Mouse (Mus musculus): ENCODE data around the gene Morn1. TPM values are rescaled to one million over a fixed set of nuclear protein-coding genes. Genes with fewer than 3 reads are reported as not detected.

The Morn1 gene
- polyA plus RNA-seq, 1 experiment = 15.5 TPM

DNA sequence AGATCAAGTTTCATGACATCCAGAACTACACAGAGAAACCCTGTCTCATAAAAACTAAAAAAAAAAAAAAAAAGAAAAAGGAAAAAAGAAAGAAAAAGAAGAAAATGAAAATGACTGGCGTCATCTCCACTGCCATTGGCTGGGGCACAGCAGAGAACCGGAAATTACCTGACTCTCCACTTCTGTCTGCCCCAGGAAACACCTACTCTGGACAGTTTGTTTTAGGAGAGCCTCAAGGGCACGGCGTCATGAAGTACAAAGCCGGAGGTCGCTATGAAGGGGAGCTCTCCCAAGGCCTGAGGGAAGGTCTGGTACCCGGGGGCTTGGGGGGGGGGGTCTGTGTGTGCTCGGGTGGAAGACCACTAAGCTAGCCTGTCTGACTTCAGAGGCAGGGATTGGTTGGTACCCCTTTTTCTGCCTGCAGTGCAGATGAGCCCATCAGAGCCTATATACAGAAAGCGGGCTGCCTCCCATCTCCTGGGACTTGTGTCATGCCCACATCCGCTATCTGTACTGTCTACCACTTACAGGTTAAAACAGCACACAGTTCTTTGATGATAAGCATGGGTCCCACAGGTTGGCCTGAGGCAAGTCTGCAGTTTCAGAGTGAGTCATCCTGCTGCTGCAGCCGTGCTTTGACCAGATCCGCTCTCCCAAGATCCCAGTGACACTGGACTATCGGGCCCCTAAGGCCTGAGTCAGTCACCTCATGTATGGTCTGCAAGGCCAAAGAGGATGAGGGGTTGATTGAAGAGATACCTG, 4.5 kb downstream of the Morn1 start:
- DNase-seq = no peak
- H3K4me3 ChIP-seq (replicated peaks; ENCODE audit: extremely low read depth, low read depth, low read length) = no peak overlapping the region
- H3K4me1 ChIP-seq (ENCODE audit: control insufficient read depth, insufficient read depth, low read length) = peaks cover 3% of the 10 kb centered on the region; the same call in 1 of the 2 replicates
- no peak for TF ChIP-seq CTCF (IDR thresholded peaks at IDR 0.05; ENCODE audit: insufficient read depth, low read length)
- no peak for TF ChIP-seq POLR2A (IDR thresholded peaks at IDR 0.05; ENCODE audit: borderline replicate concordance, extremely low read depth, low read depth, low read length)
- 87% methylated on average over 13 of the region's 13 CpGs for WGBS

DNA sequence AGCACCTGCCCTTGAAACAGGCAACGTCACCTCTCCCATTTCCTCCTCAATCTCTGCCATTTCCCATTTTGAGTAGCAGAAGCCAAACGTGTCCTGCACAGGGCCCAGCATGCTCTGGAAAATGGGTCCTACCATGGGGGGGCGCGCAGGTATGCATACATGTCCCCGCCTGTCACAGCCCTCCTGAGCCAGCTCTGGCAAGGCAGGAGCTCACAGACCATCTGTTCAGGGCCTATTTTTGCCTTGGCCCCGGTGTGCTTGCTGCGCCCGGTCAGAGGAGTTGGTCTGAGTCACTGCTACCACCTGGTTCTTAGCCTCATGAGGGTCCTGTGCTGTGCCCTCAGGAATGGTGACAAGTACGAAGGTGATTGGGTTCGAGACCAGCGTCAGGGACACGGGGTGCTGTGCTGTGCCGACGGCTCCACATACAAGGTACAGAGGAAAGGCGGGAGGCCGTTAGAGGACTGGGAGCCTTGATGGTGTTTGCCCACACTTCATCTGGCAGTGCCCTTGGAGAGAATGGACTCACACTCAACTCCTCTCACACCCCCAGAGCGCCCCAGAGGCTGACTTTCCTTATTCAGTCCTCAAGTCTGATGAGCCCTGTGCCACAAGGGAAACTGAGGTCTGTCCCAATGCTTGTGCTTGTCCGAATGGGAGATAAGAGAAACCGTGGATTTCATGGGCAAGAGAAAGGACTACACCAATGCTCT, 6.5 kb downstream of the Morn1 start:
- WGBS = 89% methylated on average over 19 of the region's 19 CpGs
- no peak for DNase-seq
- Histone ChIP-seq H3K4me3 (replicated peaks; ENCODE audit: extremely low read depth, low read depth, low read length) (no peak overlapping the region), H3K4me1 (ENCODE audit: control insufficient read depth, insufficient read depth, low read length) (no peaks in the 10 kb centered on the region)
- TF ChIP-seq CTCF (IDR thresholded peaks at IDR 0.05; ENCODE audit: insufficient read depth, low read length) (no peak), POLR2A (IDR thresholded peaks at IDR 0.05; ENCODE audit: borderline replicate concordance, extremely low read depth, low read depth, low read length) (no peak)

DNA sequence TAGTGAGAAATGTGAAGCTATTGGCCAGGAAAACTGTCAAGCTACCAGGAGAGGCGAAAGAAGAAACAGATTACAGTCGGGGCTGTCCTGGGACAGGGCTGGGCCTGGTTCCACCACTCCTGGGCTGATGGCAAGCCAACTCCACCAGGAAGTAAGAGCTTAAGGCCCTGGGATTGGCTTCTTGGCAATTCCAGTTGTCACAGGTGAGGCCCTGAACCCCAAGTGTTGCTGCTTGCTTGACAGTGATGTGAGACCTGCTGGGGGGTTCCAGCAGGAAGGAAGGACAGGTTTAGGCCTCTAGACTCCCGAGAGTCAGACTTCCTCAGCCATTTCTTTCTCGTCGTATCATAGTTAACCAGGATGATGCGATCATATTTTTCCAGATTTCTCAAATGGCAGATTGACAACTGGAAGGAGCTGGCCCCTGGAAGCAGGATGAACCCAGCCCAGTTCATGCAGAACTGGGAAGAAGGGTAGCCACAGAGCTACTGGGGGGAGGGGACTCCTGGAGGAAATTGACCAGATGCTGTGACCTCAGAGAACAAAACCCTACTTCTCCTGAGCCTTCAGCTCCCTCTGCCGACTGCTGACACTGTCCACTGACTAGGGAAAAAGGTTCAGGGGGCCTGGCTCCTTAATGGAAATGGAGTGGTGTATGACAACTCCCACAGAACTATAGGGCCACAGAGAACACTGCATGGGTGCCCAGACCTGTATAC, 7.2 kb downstream of the Morn1 start:
- DNase-seq = no peak
- 80% methylated on average over 7 of the region's 7 CpGs for WGBS
- H3K4me3 ChIP-seq (replicated peaks; ENCODE audit: extremely low read depth, low read depth, low read length) = no peak overlapping the region
- TF ChIP-seq CTCF (IDR thresholded peaks at IDR 0.05; ENCODE audit: insufficient read depth, low read length) = no peak
- no peak for TF ChIP-seq POLR2A (IDR thresholded peaks at IDR 0.05; ENCODE audit: borderline replicate concordance, extremely low read depth, low read depth, low read length)
- no peaks in the 10 kb centered on the region for H3K4me1 ChIP-seq (ENCODE audit: control insufficient read depth, insufficient read depth, low read length)

DNA sequence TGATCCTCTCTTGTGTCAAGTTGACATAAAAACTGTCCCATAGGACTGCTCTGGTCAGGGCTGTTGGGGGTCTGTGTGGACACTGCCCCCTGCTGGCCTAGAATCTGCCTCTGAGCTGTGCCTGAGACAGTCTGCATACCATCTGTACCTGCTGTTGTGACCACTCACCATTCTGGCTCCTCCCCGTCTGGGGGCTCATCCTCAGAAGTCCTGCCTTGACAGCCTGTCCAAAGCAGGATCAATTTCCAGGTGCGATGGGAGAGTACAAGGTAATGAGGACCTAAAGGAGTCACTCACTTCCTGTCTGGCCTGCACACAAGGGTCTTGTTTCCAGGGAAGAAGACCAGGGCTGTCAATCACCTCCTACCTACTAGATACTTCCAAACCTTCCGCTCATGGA, 8.2 kb downstream of the Morn1 start:
- peak; percentile 53 for DNase-seq
- no peaks in the 10 kb centered on the region for H3K4me1 ChIP-seq (ENCODE audit: control insufficient read depth, insufficient read depth, low read length)
- no peak overlapping the region for H3K4me3 ChIP-seq (replicated peaks; ENCODE audit: extremely low read depth, low read depth, low read length)
- TF ChIP-seq CTCF (IDR thresholded peaks at IDR 0.05; ENCODE audit: insufficient read depth, low read length) (peak; percentile 61), POLR2A (IDR thresholded peaks at IDR 0.05; ENCODE audit: borderline replicate concordance, extremely low read depth, low read depth, low read length) (no peak)
- 64% methylated on average over 3 of the region's 3 CpGs for WGBS

DNA sequence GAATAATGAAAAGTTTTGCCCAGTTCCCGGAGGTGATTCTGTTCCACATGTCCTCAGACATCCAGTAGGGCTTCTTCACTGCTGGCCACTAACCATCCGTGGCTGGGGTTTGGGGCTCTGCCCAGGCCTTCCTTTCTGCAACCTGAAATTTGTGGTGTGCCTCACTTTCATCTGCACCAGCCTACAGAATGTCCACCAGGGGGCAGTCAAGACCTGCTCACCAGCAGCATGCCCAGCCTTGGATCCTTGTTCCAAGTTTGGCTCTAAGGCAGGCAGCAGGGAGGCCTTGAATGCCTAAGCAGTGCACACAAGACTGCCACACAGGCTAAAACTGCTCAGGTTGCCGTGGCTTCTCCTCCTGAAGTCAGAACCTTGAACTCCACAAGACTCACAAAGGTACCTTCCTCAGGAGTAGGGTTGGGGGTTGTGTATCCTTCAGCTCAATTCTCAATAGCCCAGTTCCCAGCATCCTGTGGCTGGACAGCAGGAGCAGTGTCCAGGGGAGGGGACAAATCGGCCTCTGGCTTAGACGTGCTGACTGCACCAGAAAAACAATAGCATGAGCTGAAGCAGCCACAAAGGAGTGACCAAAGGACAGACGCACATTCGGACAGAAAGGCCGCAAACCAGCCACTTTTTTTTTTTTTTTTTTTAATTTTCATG, 9.0 kb downstream of the Morn1 start:
- TF ChIP-seq POLR2A (IDR thresholded peaks at IDR 0.05; ENCODE audit: borderline replicate concordance, extremely low read depth, low read depth, low read length) = peak; percentile 21; the same call in 1 of the 2 replicates
- TF ChIP-seq CTCF (IDR thresholded peaks at IDR 0.05; ENCODE audit: insufficient read depth, low read length) = peak; percentile 97
- WGBS = 41% methylated on average over 8 of the region's 8 CpGs
- peak; percentile 74 for DNase-seq
- Histone ChIP-seq H3K4me1 (ENCODE audit: control insufficient read depth, insufficient read depth, low read length) (no peaks in the 10 kb centered on the region), H3K4me3 (replicated peaks; ENCODE audit: extremely low read depth, low read depth, low read length) (no peak overlapping the region)

DNA sequence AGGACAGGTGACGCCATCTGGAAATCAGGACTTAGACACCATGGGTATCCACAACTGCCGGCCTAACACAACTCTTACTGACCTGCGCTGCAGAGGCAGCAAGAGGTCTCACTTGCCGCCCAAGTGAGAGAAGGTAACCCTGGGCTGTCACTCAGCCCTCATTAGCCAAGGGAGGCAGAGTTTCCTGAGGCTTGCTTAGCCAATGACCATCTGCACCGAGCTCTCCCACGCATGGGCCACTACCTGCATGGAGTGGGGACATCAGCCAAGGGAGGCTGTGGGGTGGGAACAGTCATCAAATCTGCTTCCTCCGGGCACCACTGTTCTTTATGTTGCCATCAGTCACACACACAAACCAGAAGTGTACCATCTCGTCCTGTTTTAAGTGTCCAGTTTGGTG, 9.6 kb downstream of the Morn1 start:
- DNase-seq = no peak
- TF ChIP-seq POLR2A (IDR thresholded peaks at IDR 0.05; ENCODE audit: borderline replicate concordance, extremely low read depth, low read depth, low read length) = no peak
- TF ChIP-seq CTCF (IDR thresholded peaks at IDR 0.05; ENCODE audit: insufficient read depth, low read length) = no peak
- Histone ChIP-seq H3K4me1 (ENCODE audit: control insufficient read depth, insufficient read depth, low read length) (no peaks in the 10 kb centered on the region), H3K4me3 (replicated peaks; ENCODE audit: extremely low read depth, low read depth, low read length) (no peak overlapping the region)
- WGBS = 93% methylated on average over 8 of the region's 8 CpGs

DNA sequence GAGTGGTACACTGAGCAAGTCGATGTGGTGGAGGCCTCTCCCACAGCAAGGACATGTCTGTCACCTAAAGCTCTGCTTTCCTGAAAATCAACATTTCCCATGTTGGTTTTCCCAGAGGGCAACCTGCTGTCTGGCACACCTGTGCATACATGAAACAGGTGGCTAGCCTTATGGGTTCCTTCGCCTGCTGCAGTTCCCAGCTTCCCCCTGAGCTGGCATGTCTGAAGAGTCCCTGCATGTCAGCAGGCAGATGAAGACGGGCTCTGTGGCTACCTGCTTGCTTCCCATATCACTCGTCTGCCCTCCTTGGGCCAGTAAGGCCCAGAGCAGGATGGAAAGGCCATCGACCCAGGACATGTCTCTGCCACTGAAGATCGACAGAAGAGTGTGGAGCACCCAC, 11.1 kb downstream of the Morn1 start:
- 85% methylated on average over 6 of the region's 6 CpGs for WGBS
- H3K4me3 ChIP-seq (replicated peaks; ENCODE audit: extremely low read depth, low read depth, low read length) = no peak overlapping the region
- no peaks in the 10 kb centered on the region for H3K4me1 ChIP-seq (ENCODE audit: control insufficient read depth, insufficient read depth, low read length)
- TF ChIP-seq POLR2A (IDR thresholded peaks at IDR 0.05; ENCODE audit: borderline replicate concordance, extremely low read depth, low read depth, low read length) (no peak), CTCF (IDR thresholded peaks at IDR 0.05; ENCODE audit: insufficient read depth, low read length) (no peak)
- no peak for DNase-seq

DNA sequence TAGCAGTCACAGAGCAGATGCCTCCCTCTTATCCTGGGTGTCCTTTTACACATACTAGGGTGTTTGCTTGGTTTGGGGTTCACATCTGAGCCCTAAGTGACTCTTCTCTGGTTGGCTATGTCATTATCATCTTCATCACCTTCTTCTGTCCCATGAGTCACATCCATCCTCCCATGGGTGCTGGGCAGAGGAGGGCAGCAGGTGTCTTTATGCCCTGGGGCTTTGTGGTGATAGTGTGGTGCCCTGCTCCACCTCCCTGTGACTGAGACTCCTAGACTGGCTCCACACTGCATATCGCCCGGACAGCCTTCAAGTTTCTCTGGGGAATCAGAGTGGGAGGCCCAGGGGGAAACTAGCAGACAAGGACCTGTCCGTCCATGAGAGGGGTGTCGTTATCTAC, 12.2 kb downstream of the Morn1 start:
- no peaks in the 10 kb centered on the region for H3K4me1 ChIP-seq (ENCODE audit: control insufficient read depth, insufficient read depth, low read length)
- H3K4me3 ChIP-seq (replicated peaks; ENCODE audit: extremely low read depth, low read depth, low read length) = no peak overlapping the region
- TF ChIP-seq CTCF (IDR thresholded peaks at IDR 0.05; ENCODE audit: insufficient read depth, low read length) = no peak
- DNase-seq = no peak
- WGBS = 79% methylated on average over 4 of the region's 4 CpGs

- no peak for DNase-seq
- Histone ChIP-seq H3K4me3 (replicated peaks; ENCODE audit: extremely low read depth, low read depth, low read length) (no peak overlapping the region), H3K4me1 (ENCODE audit: control insufficient read depth, insufficient read depth, low read length) (no peaks in the 10 kb centered on the region)
- TF ChIP-seq POLR2A (IDR thresholded peaks at IDR 0.05; ENCODE audit: borderline replicate concordance, extremely low read depth, low read depth, low read length) = no peak
- no peak for TF ChIP-seq CTCF (IDR thresholded peaks at IDR 0.05; ENCODE audit: insufficient read depth, low read length)
- 97% methylated on average over 4 of the region's 4 CpGs for WGBS
Observed at GRCm38 (mm10) chr4:155107886-155108285, 21.5 kb downstream of the Morn1 start.

Data from lung, adult 2 months (tissue).